Mouse (Mus musculus): ENCODE results near the gene Traf3.

- TF ChIP-seq CTCF (IDR thresholded peaks at IDR 0.05; ENCODE audit: extremely low read depth, insufficient read depth, insufficient read length, insufficient replicate concordance) (no peak), POLR2A (IDR thresholded peaks at IDR 0.05; ENCODE audit: low read depth, low read length) (no peak)
Observed at GRCm38 (mm10) chr12:111309256-111309655, 143.1 kb downstream of the Traf3 start.

All from spleen, adult 2 months (tissue).